Mouse (Mus musculus) G1E (cell line): Measurements from ENCODE around the gene Sorcs2.

Experiments
- CTCF ChIP-seq: IDR thresholded peaks from 2 replicates; pipeline ENCODE4 v1.5.1; 2012; ENCODE audit warnings: low read depth, low read length, inconsistent platforms, mixed read lengths
- GATA1 ChIP-seq: IDR thresholded peaks from 2 replicates; pipeline ENCODE4 v1.6.1; 2012; ENCODE audit warnings: borderline replicate concordance, low read length, inconsistent platforms, mixed read lengths
- GATA2 ChIP-seq: IDR thresholded peaks from 2 replicates; pipeline ENCODE4 v1.6.1; 2012; ENCODE audit warnings: low read depth, low read length, inconsistent platforms, borderline replicate concordance
- POLR2AphosphoS5 ChIP-seq: IDR thresholded peaks from 2 replicates; pipeline ENCODE4 v1.6.1; 2012; ENCODE audit warnings: low read depth, low read length, inconsistent platforms; ENCODE audit not compliant: insufficient replicate concordance
- TAL1 ChIP-seq: conservative IDR thresholded peaks from 2 replicates; pipeline ENCODE4 v1.6.1; 2012; ENCODE audit warnings: low read depth, low read length, inconsistent platforms, mixed read lengths

GRCm38 (mm10) chr5:36178215-36178614, 219.7 kb downstream of the Sorcs2 start:
- TF ChIP-seq CTCF (no peak), GATA1 (no peak), TAL1 (no peak), POLR2AphosphoS5 (no peak), GATA2 (no peak)
